Mouse (Mus musculus): ENCODE results near the gene Sparcl1. TPM values are rescaled to one million over a fixed set of nuclear protein-coding genes. Genes with fewer than 3 reads are reported as not detected.

The Sparcl1 gene
- polyA plus RNA-seq (2012; rRNA removed) = 17.3 and 18.0 TPM in 2 replicates

DNA sequence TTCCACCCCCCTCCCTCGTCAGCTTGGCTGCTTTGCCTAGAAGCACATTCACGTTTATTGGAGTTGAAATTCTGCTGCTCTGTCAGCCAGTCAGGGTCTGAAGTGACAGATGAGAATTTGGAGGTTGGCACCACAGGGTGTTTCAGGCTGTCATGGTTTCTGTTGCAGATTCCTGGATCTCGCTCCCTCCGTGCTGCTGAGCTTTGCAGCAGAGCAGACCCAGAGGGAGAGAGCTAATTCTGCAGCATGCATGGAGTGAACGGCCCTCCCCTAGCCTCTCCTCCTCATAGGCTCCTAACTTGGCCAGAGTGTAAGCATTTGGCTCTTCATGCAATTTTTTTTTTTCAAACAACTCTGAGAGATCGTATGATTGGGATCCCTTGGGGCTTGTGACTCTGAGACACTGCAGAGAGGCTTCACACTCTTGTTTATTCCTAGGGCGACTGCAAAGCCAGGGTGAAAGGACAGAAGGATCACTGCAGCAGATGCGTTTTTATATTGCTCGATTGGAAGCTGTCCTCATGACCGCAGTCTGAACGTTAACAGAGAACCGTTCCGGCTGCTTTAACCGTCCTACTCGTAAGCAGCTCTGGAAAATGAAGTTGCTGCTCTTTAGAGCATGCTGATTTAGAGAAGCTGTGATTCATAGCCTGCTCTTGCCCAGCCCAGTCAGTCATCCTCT is at the start of gene Sparcl1:
TSS of gene Sparcl1 (minus strand) at position 243 of the 682 bp plus-strand sequence.
- TF ChIP-seq CTCF (IDR thresholded peaks at IDR 0.05; ENCODE audit: extremely low read depth, insufficient read depth, insufficient read length, insufficient replicate concordance) = no peak
- TF ChIP-seq POLR2A (IDR thresholded peaks at IDR 0.05; ENCODE audit: low read depth, low read length) = no peak
- no peaks in the 10 kb centered on the region for H3K36me3 ChIP-seq (ENCODE audit: control insufficient read depth, insufficient read depth, low read length)
- no peaks in the 10 kb centered on the region for H3K27me3 ChIP-seq (ENCODE audit: control insufficient read depth, insufficient read depth, low read length)
- no peaks in the 10 kb centered on the region for H3K4me1 ChIP-seq (ENCODE audit: control insufficient read depth, insufficient read depth, insufficient read length)
- WGBS = 70% methylated on average over 15 of the region's 15 CpGs
- no peak for DNase-seq (ENCODE audit: low read depth in 1 of 2, low spot score in 2 of 2)
- H3K4me3 ChIP-seq (ENCODE audit: extremely low read depth, insufficient read depth, insufficient read length) = peak within 1 kb of the TSS; percentile 9; the same call in 1 of the 2 replicates
- peak within 1 kb of the TSS; percentile 53; the same call in 1 of the 2 replicates for H3K27ac ChIP-seq (ENCODE audit: insufficient read depth, low read length)

DNA sequence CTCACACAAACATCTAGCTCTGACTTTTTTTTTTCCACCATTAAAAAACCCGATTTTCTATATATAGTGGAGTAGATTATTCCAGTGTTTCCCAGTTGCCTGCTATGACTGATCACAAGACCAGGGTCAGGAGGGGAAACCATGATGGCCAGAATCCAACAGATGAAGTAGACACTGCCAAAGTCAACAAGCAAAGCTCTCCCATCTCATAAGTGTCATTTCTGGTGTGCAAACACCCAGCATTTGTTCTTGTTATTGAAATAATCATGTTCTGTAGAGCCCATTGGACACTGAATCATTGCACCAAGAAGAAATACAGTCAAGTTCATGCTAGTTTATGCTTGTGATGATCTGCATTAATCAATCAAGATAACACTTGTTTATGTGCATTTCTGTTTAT is 47.9 kb upstream of the Sparcl1 start:
- Histone ChIP-seq H3K36me3 (ENCODE audit: control insufficient read depth, insufficient read depth, low read length) (no peaks in the 10 kb centered on the region), H3K4me3 (ENCODE audit: extremely low read depth, insufficient read depth, insufficient read length) (no peak overlapping the region), H3K27ac (ENCODE audit: insufficient read depth, low read length) (no peak overlapping the region), H3K4me1 (ENCODE audit: control insufficient read depth, insufficient read depth, insufficient read length) (no peaks in the 10 kb centered on the region), H3K27me3 (ENCODE audit: control insufficient read depth, insufficient read depth, low read length) (no peaks in the 10 kb centered on the region)
- TF ChIP-seq POLR2A (IDR thresholded peaks at IDR 0.05; ENCODE audit: low read depth, low read length) (no peak), CTCF (IDR thresholded peaks at IDR 0.05; ENCODE audit: extremely low read depth, insufficient read depth, insufficient read length, insufficient replicate concordance) (no peak)
- no peak for DNase-seq (ENCODE audit: low read depth in 1 of 2, low spot score in 2 of 2)
- WGBS = 86% methylated on average over 1 of the region's 1 CpGs

- WGBS = 78% methylated on average over 3 of the region's 3 CpGs
- TF ChIP-seq POLR2A (IDR thresholded peaks at IDR 0.05; ENCODE audit: low read depth, low read length) = no peak
- TF ChIP-seq CTCF (IDR thresholded peaks at IDR 0.05; ENCODE audit: extremely low read depth, insufficient read depth, insufficient read length, insufficient replicate concordance) = no peak
- no peak overlapping the region for H3K4me3 ChIP-seq (ENCODE audit: extremely low read depth, insufficient read depth, insufficient read length)
Observed at GRCm38 (mm10) chr5:104160581-104160980, 47.0 kb upstream of the Sparcl1 start.

DNA sequence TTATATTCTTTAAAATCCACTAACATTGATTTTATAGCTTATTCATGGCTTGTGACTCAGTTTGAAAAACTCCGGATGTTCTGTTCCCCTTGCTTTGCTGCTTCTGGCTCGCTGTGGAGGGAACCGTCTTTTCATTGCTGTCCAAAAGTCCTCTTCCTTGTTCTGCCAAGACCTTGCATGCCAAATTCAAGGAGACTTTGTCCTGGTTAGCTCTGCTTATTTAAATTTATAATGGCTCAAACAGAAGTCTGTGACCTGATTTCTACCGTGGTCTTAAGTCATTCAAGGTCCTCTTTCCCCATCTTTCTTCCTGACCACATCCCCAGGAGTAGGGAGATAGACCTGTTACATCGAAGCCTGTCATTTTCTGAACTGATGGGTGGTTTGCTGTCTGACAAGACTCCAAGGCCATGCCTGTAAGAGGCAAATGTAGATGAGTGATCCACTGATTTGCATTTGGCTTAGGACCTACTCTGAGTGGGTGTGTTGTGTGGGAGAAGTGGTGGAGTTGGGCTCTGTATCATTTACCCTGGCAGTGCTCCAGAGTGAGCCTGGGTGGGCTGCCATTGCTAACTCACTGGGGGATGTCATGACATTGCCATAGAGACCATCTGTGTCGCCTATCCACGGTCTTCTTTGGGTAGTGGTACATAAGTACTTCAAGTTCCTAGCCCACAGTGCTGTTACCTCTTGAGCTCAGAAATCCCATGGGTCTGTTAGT is 45.0 kb upstream of the Sparcl1 start:
- no peaks in the 10 kb centered on the region for H3K4me1 ChIP-seq (ENCODE audit: control insufficient read depth, insufficient read depth, insufficient read length)
- no peaks in the 10 kb centered on the region for H3K36me3 ChIP-seq (ENCODE audit: control insufficient read depth, insufficient read depth, low read length)
- no peak overlapping the region for H3K27ac ChIP-seq (ENCODE audit: insufficient read depth, low read length)
- WGBS = 82% methylated on average over 7 of the region's 7 CpGs
- H3K4me3 ChIP-seq (ENCODE audit: extremely low read depth, insufficient read depth, insufficient read length) = no peak overlapping the region
- no peak for DNase-seq (ENCODE audit: low read depth in 1 of 2, low spot score in 2 of 2)
- TF ChIP-seq CTCF (IDR thresholded peaks at IDR 0.05; ENCODE audit: extremely low read depth, insufficient read depth, insufficient read length, insufficient replicate concordance) (no peak), POLR2A (IDR thresholded peaks at IDR 0.05; ENCODE audit: low read depth, low read length) (no peak)
- no peaks in the 10 kb centered on the region for H3K27me3 ChIP-seq (ENCODE audit: control insufficient read depth, insufficient read depth, low read length)

More at GRCm38 (mm10) chr5:104160581-104160980, 47.0 kb upstream of the Sparcl1 start:
- DNase-seq (ENCODE audit: low read depth in 1 of 2, low spot score in 2 of 2) = no peak
- no peaks in the 10 kb centered on the region for H3K36me3 ChIP-seq (ENCODE audit: control insufficient read depth, insufficient read depth, low read length)
- no peaks in the 10 kb centered on the region for H3K4me1 ChIP-seq (ENCODE audit: control insufficient read depth, insufficient read depth, insufficient read length)
- H3K27ac ChIP-seq (ENCODE audit: insufficient read depth, low read length) = no peak overlapping the region
- no peaks in the 10 kb centered on the region for H3K27me3 ChIP-seq (ENCODE audit: control insufficient read depth, insufficient read depth, low read length)

DNA sequence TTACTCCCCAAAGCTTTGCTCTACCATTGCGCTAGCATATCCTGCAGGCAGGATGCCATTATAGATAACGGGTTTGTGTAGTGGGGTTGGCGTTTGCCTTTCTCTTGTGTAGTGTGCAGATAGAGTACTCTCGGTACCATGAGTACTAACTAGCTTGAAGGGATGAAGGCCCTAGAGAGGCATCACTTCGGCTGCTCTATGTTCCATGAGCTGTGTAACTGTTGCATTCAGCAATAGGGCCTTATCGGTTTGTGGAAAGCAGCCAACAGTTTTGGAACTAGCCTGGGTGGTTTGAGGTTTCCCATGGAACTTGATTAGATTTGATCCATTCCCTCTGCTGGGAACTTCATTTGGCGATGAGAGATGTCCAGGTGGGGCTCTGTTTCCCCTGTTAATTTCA is 44.2 kb upstream of the Sparcl1 start:
- Histone ChIP-seq H3K36me3 (ENCODE audit: control insufficient read depth, insufficient read depth, low read length) (no peaks in the 10 kb centered on the region), H3K27me3 (ENCODE audit: control insufficient read depth, insufficient read depth, low read length) (no peaks in the 10 kb centered on the region), H3K27ac (ENCODE audit: insufficient read depth, low read length) (no peak overlapping the region), H3K4me1 (ENCODE audit: control insufficient read depth, insufficient read depth, insufficient read length) (no peaks in the 10 kb centered on the region), H3K4me3 (ENCODE audit: extremely low read depth, insufficient read depth, insufficient read length) (no peak overlapping the region)
- DNase-seq (ENCODE audit: low read depth in 1 of 2, low spot score in 2 of 2) = no peak
- WGBS = 91% methylated on average over 7 of the region's 7 CpGs
- TF ChIP-seq CTCF (IDR thresholded peaks at IDR 0.05; ENCODE audit: extremely low read depth, insufficient read depth, insufficient read length, insufficient replicate concordance) (no peak), POLR2A (IDR thresholded peaks at IDR 0.05; ENCODE audit: low read depth, low read length) (no peak)

DNA sequence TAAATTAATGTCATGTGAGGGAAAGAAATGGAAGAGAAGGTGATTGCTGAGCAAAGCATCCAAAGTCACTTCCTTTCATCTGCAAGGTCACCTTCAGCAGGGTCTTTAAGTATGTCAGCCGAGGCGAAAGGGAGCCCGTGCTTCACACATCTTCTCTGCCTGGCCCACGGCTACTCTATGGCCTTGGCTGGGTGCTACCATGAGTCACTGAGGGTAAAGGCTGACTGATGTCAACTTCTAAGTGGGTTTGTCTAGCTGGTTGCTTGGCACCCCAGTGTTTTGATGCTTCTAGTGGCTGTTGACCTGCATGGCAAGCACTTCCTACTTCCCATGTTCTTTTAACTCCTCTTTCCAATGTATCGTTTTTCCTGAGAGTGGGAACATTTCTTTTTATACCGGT is 36.7 kb upstream of the Sparcl1 start:
- no peak overlapping the region for H3K27ac ChIP-seq (ENCODE audit: insufficient read depth, low read length)
- no peak overlapping the region for H3K4me3 ChIP-seq (ENCODE audit: extremely low read depth, insufficient read depth, insufficient read length)
- TF ChIP-seq CTCF (IDR thresholded peaks at IDR 0.05; ENCODE audit: extremely low read depth, insufficient read depth, insufficient read length, insufficient replicate concordance) (no peak), POLR2A (IDR thresholded peaks at IDR 0.05; ENCODE audit: low read depth, low read length) (no peak)
- DNase-seq (ENCODE audit: low read depth in 1 of 2, low spot score in 2 of 2) = no peak
- H3K36me3 ChIP-seq (ENCODE audit: control insufficient read depth, insufficient read depth, low read length) = no peaks in the 10 kb centered on the region
- H3K4me1 ChIP-seq (ENCODE audit: control insufficient read depth, insufficient read depth, insufficient read length) = no peaks in the 10 kb centered on the region
- H3K27me3 ChIP-seq (ENCODE audit: control insufficient read depth, insufficient read depth, low read length) = no peaks in the 10 kb centered on the region
- 81% methylated on average over 6 of the region's 6 CpGs for WGBS

GRCm38 (mm10) chr5:104149349-104149748 is 35.8 kb upstream of the Sparcl1 start:
- H3K4me3 ChIP-seq (ENCODE audit: extremely low read depth, insufficient read depth, insufficient read length) = no peak overlapping the region
- no peaks in the 10 kb centered on the region for H3K27me3 ChIP-seq (ENCODE audit: control insufficient read depth, insufficient read depth, low read length)
- WGBS = 25% methylated on average over 7 of the region's 7 CpGs
- TF ChIP-seq POLR2A (IDR thresholded peaks at IDR 0.05; ENCODE audit: low read depth, low read length) (no peak), CTCF (IDR thresholded peaks at IDR 0.05; ENCODE audit: extremely low read depth, insufficient read depth, insufficient read length, insufficient replicate concordance) (no peak)
- H3K4me1 ChIP-seq (ENCODE audit: control insufficient read depth, insufficient read depth, insufficient read length) = no peaks in the 10 kb centered on the region
- no peak for DNase-seq (ENCODE audit: low read depth in 1 of 2, low spot score in 2 of 2)
- H3K36me3 ChIP-seq (ENCODE audit: control insufficient read depth, insufficient read depth, low read length) = no peaks in the 10 kb centered on the region
- H3K27ac ChIP-seq (ENCODE audit: insufficient read depth, low read length) = no peak overlapping the region
